In genomic region chr10:59566968-59567367, GRCm38 (mm10) we compare ENCODE assay signal across 28 mouse cellular contexts. TPM values are rescaled to one million over a fixed set of nuclear protein-coding genes. Genes with fewer than 3 reads are reported as not detected.
A peak's percentile ranks its signal among the peaks of the same experiment; 100 is the strongest.
DNase-seq lines count a peak whose midpoint lies in the region; TF ChIP-seq lines count a peak whose summit lies in the region.
"Had no signal": no experiment of that assay in that cellular context is flagged by ENCODE, and none has a peak within 500 bp of the region (broad histone marks: within the 10 kb centered on the region; RNA-seq: fewer than 3 reads in every experiment).

No protein-coding gene starts in this region.

- 0 out of 2 replicates have a peak overlapping the region, but pooled peaks have one; percentile 14 for H3K27ac ChIP-seq in layer of hippocampus, adult 2 months
- H3K27ac ChIP-seq in embryonic fibroblast, embryonic 13.5 days (ENCODE audit: insufficient read depth, low read length): peak overlapping the region; percentile 25; the same call in 1 of the 2 replicates
- H3K27ac ChIP-seq: gastrocnemius, adult 2 months; heart, embryonic 15.5 days; hindbrain, embryonic 15.5 days; kidney, postnatal 0 days; neural tube, embryonic 12.5 days had no signal

- TF ChIP-seq CTCF in layer of hippocampus, adult 2 months (conservative IDR thresholded peaks at IDR 0.05): no peak
- TF ChIP-seq CTCF in embryonic fibroblast, embryonic 13.5 days (IDR thresholded peaks at IDR 0.05; ENCODE audit: borderline replicate concordance, insufficient read depth, low read length): no peak

- peak in 1 of 2 experiments; percentile 31 for DNase-seq in layer of hippocampus, adult 2 months (ENCODE audit: low spot score in 2 of 2)
- DNase-seq in layer of hippocampus, adult 9-11 months: no peak
- DNase-seq in brain, adult 2 months (ENCODE audit: low read depth, low spot score): peak; percentile 29
- DNase-seq in right cerebral cortex, adult 18-20 months: peak; percentile 26
- no peak for DNase-seq in gastrocnemius, adult 8-10 months (ENCODE audit: low spot score in 2 of 2)
- DNase-seq in cerebellum, postnatal 4 days (ENCODE audit: low spot score in 2 of 2): no peak
- DNase-seq: cerebellum, adult 2 months; cerebellum, postnatal 36 days; gastrocnemius, adult 2 months; heart, postnatal 4 days; kidney, adult 11 months; liver, postnatal 0 days; lung, postnatal 10 days had no signal

- no peak overlapping the region for H3K4me3 ChIP-seq in layer of hippocampus, adult 2 months
- no peak overlapping the region for H3K4me3 ChIP-seq in embryonic fibroblast, embryonic 13.5 days (ENCODE audit: insufficient read depth, low read length)
- H3K4me3 ChIP-seq: gastrocnemius, adult 2 months; heart, embryonic 15.5 days; hindbrain, embryonic 15.5 days; neural tube, embryonic 12.5 days had no signal

- no peak for TF ChIP-seq POLR2A in embryonic fibroblast, embryonic 13.5 days (IDR thresholded peaks at IDR 0.05; ENCODE audit: low read depth, low read length)

- H3K4me1 ChIP-seq in embryonic fibroblast, embryonic 13.5 days (ENCODE audit: control insufficient read depth, insufficient read depth, low read length): peaks cover 13% of the 10 kb centered on the region
- H3K4me1 ChIP-seq: hindbrain, embryonic 15.5 days had no signal

RNA-seq across cellular contexts. Expression of gene Gm10322, which starts 48.9 kb away (rescaled TPM):
- not detected for total RNA-seq in layer of hippocampus, adult 2 months (2021)
- polyA plus RNA-seq in embryonic fibroblast, embryonic 13.5 days (2011; ENCODE audit: insufficient read length, low read depth, missing spikeins): not detected in 2 replicates
- total RNA-seq in gastrocnemius, adult 8-10 months (2022): not detected
- total RNA-seq: adrenal gland, adult 18-20 months; adrenal gland, postnatal 4 days; gastrocnemius, adult 2 months; granulocyte monocyte progenitor cell, adult 5-6 weeks; heart, postnatal 4 days; layer of hippocampus, adult 18-20 months; liver, adult 2 months; megakaryocyte-erythroid progenitor cell, adult 5-6 weeks had no signal
- polyA plus RNA-seq: cerebellum, adult 2 months; embryonic facial prominence, embryonic 11.5 days; forebrain, embryonic 16.5 days; heart, embryonic 15.5 days; hindbrain, embryonic 15.5 days; liver, adult 2 months; liver, postnatal 0 days; neural tube, embryonic 12.5 days; spleen, adult 2 months; stomach, embryonic 16.5 days had no signal

RNA-seq across cellular contexts. Expression of gene Mcu, which starts 49.5 kb away (rescaled TPM):
- total RNA-seq in layer of hippocampus, adult 2 months (2021): 10 to 100 TPM; 53.8 to 54.8 TPM
- 39.8 and 48.8 TPM in 2 replicates for polyA plus RNA-seq in embryonic fibroblast, embryonic 13.5 days (2011; ENCODE audit: insufficient read length, low read depth, missing spikeins)
- 10 to 100 TPM; 37.1 to 42.2 (median 41.1) TPM for total RNA-seq in gastrocnemius, adult 8-10 months (2022)

Comparison
In these comparisons a context has a peak if more than half of its experiments do, and no peak if none do; other contexts are left out.
1. DNase-seq: peak in brain, adult 2 months (single experiment) and right cerebral cortex, adult 18-20 months (single experiment); none in layer of hippocampus, adult 9-11 months (single experiment), gastrocnemius, adult 8-10 months (0 of 2) and cerebellum, postnatal 4 days (0 of 2).